Mouse (Mus musculus): Measurements from ENCODE around the gene Sgce.
"Not testable (repeated sequence)": the region's sequence is repeated elsewhere in the genome, so short reads cannot be mapped to it uniquely, and the experiment has no call there.

Gene Sgce

GRCm38 (mm10) chr6:4746696-4747439, at the start of gene Sgce, which contains the start of gene Peg10:
Sgce (minus strand) TSS chr6:4747207.
Peg10 (plus strand) TSS chr6:4747306.
- peak; percentile 73 for DNase-seq (ENCODE audit: low spot score)

GRCm38 (mm10) chr6:4796281-4796680, 49.3 kb upstream of the Sgce start:
- DNase-seq (ENCODE audit: low spot score), result no peak

GRCm38 (mm10) chr6:4762252-4762651, 15.2 kb upstream of the Sgce start:
- peak; percentile 32 for DNase-seq (ENCODE audit: low spot score)

- not testable (repeated sequence) for DNase-seq (ENCODE audit: low spot score)
Observed at GRCm38 (mm10) chr6:4761415-4762142, 14.6 kb upstream of the Sgce start.

DNA sequence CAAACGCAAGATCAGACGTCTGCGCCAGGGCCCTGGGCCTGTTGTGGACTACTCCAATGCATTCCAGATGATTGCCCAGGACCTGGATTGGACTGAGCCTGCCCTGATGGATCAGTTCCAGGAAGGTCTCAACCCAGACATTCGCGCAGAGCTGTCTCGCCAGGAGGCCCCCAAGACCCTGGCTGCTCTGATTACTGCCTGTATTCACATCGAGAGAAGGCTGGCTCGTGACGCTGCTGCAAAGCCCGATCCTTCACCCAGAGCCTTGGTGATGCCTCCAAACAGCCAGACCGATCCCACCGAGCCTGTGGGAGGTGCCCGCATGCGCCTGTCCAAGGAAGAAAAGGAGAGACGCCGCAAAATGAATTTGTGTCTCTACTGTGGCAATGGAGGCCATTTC, 7.9 kb upstream of the Sgce start:
- DNase-seq (ENCODE audit: low spot score), result no peak

GRCm38 (mm10) chr6:4754286-4754685, 7.3 kb upstream of the Sgce start:
- no peak for DNase-seq (ENCODE audit: low spot score)

DNA sequence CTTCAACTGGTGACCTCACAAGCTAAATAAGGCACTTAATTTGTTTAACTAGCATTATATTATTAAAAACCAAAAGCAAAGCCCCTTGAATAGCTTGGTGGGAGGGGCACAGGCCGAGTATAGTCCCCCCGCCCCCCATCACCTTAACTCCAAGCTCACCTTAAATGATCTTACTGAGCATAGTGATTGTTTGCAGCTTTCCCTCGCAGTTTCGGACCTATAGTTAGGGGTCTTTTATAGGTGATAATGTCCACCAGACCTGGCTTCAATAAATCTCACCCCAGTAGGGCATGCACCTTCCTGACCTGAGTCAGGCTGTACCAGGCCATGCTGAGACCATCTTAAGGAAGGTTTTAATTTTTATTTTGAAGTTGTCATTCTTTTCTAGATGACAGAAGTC, 4.3 kb upstream of the Sgce start:
- no peak for DNase-seq (ENCODE audit: low spot score)

GRCm38 (mm10) chr6:4749091-4749490, 2.1 kb upstream of the Sgce start:
- DNase-seq (ENCODE audit: low spot score), result peak; percentile 97

- DNase-seq (ENCODE audit: low spot score), result peak; percentile 45
Observed at GRCm38 (mm10) chr6:4748506-4748961, 1.5 kb upstream of the Sgce start.

DNA sequence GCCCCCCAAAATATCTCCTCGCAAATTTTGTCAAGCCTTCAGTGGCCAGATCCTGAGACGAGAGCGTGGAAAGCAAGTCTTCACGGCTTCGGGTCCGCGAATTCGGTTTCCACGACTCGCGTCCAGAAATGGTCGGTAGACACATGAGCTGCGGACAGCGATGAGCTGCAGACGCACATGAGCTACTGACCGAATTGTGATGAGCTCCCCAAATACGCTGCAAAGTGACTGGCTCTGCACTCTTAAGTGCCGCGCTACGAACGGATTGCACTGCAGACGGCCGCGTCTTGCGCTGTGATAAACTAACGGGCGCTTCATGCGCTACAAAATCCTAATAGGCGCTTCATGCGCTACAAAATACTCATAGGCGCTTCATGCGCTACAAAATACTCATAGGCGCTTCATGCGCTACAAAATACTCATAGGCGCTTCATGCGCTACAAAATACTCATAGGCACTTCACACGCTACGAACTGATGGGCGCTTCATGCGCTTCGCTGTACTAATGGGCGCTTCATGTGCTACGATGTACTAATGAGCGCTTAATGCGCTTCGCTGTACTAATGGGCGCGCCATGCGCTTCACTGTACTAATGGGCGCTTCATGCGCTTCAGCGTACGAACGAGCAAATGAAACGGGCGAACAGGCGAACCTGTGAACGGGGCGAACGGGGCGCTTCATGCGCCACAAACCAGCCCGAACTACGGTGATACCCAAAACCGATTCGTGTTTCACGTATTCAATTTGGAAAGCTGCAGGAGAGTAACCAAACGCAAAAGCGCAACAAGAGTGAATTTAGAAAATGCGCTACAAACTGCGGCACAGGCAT, 884 bp upstream of the Sgce start:
- DNase-seq (ENCODE audit: low spot score), result peak; percentile 69

- DNase-seq (ENCODE audit: low spot score), result peak; percentile 66
Observed at GRCm38 (mm10) chr6:4746036-4746695, 841 bp downstream of the Sgce start.

GRCm38 (mm10) chr6:4740511-4740910, 6.5 kb downstream of the Sgce start:
- DNase-seq (ENCODE audit: low spot score), result peak; percentile 90

DNA sequence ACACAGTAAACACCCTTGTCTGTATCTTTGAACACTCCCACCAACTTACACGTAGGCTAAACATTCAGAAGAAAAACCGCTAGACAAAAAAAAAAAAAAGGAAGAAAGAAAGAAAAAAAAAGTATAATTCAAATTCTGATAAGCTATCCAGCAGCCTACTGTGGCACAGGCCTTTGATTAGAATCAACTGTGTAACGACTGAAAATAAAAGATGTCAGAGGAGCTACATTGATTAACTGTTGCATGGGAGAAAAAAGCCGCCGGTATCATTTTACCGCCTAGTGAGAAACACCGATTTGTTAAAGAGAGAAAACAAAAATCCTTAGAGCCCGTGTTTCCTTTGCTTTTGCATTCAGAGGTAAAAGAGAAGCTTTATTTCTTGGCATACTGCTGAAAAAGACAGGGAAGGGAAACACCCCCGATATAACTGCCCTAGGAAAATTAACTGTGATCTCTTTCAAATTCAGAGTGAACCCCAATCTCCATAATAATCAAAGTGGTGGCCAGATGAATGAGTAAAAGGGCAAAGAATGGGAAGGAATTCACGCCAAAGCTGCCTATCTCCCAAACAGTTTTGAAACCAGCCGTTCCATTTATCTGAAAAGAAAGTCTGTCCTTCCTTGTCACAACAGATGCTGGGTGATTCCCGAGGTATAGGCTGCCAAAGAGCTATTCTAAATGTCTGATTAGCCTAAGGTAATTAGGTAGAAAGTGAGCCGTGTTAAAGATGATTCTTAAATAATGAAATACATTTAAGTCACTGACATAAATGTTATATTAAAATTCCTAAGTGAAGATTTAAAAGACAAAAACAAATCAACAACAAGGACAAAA, 7.3 kb downstream of the Sgce start:
- no peak for DNase-seq (ENCODE audit: low spot score)

DNA sequence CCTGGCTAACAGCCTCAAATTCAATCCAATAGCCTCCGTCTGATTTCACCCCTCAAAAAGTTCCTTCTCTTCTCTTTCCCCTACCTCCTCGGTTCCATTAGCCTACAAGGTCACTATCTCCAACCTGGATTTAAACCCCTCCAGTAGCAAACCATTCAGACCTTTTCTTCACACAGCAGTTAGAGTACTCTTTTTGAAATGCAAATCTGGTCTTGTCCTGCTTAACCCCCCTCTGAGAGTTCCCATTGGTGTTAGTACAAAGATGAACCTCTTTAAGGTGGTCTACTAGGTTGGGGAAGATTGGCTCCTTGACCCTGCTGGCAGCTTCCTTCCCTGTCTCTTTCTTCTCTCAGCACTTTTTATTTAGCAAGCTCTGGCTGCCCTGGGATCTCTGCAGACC, 8.3 kb downstream of the Sgce start:
- no peak for DNase-seq (ENCODE audit: low spot score)

DNA sequence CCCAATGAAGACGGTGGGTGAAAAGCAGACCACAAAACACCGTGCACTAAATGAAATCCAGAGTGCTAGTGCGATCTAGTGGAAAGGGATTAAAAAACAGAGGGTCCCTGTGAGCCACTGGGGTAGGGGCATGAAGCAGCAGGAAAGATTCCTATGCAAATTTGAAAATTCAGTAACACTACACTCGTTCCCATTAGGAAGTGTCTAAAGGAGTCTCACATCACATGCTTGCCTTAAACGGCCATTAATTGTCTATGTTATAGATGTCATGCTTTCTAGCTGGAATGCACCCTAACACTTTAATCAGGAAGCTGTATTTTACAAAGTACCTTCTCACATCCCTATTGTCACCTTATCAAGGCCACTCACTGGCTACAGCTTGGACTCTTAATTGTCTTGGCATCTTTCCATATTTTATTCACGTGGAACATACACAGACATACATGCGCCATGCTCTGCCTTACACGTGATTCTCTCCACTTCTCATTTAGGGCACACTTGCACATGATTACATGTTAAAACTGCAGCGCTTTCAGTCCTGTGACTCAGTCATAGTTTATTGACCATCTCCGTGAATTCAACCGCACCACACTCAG, 8.9 kb downstream of the Sgce start:
- no peak for DNase-seq (ENCODE audit: low spot score)

GRCm38 (mm10) chr6:4736372-4736771, 10.6 kb downstream of the Sgce start:
- no peak for DNase-seq (ENCODE audit: low spot score)

DNA sequence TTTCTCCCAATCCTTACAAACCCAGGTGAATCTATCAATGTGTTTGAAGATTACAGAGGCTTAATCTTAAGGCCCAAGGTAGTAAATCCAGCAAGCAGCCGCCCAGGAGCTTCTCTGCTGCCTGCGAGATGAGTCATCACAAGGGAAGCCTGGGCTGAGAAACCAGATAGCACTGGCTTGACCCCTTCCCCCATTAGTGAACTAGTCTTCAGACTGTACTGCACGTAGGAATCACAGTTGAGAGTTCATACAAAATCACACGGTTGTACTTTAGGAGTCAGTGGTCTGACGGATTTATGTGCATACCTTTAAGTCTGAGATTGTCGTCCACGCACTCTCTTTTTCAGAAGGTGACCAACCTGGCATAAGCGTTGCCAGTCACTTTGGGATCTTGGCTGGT, 13.8 kb downstream of the Sgce start:
- peak; percentile 54 for DNase-seq (ENCODE audit: low spot score)

DNA sequence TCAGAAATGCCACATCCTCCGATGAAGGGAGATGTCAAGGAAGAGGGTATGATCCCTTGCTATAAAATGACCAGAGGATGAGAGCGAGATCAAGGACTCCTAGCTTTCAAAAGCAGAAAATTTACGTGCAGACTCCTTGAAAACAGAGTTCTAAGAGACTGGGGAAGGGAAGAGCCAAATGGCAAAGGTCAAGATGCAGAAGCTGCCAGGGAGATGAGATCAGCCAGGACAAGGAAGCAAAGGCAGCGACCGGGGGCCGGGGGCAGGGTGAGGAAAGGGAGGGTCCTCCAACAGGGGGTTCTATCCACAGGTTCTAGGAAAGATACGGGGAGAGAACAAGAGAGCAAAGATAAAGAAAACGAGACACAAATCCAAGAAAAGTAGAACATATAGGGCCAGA, 15.3 kb downstream of the Sgce start:
- DNase-seq (ENCODE audit: low spot score), result no peak

- no peak for DNase-seq (ENCODE audit: low spot score)
Observed at GRCm38 (mm10) chr6:4728305-4728704, 18.7 kb downstream of the Sgce start.

DNA sequence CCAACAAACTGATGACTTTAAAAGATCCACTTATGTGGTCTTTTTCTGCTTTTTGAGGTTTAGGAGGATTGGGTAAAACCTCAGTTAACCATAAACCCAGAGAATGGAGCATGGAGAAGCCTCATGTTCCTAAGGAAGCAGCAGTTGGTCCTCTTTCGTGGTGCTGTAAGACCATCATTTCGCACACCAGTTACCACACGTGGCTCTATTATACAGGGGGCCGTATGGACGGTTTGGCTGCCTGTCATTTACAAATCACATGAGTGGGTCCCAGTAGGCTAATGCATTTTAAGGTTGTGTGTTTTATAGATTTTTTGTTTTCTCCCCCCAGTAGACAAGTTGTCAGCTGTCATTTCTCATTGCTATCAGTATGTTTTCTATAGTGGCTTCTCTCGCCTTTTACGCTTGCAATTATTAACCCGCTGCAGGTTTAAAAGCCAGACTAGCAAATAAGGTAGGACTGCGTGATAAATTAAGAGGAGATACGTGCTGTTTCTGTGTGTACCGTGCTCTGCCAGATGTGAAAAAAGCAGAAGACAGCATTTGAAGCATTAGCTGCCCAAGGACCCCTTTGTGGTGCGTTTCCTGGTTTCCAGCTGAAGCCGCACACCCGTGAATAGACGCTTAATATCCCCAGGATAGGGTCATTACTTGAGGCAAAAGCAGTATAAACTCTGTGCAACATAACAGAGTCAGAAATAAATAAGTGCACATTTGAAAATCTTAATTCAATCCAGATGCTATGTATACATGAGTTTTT, 22.8 kb downstream of the Sgce start:
- DNase-seq (ENCODE audit: low spot score), result no peak
